Mouse (Mus musculus): ENCODE results near the gene Cacng5. TPM values are rescaled to one million over a fixed set of nuclear protein-coding genes. Genes with fewer than 3 reads are reported as not detected.

Gene Cacng5
- polyA plus RNA-seq (2012; ENCODE audit: insufficient read depth, insufficient read length, low replicate concordance, missing spikeins): 289 TPM in 1 of 2 replicates, not detected in the other

- TF ChIP-seq CTCF (IDR thresholded peaks at IDR 0.05; ENCODE audit: insufficient read depth, low read depth, low read length): no peak
- peak; percentile 87 for TF ChIP-seq POLR2A (IDR thresholded peaks at IDR 0.05; ENCODE audit: insufficient read depth, low read depth, low read length)
- H3K27ac ChIP-seq (ENCODE audit: insufficient read depth, low read depth, low read length): peak within 1 kb of the TSS; percentile 77
- H3K4me3 ChIP-seq (ENCODE audit: insufficient read depth, low read depth, low read length): peak within 1 kb of the TSS; percentile 68
- peaks cover 36% of the 10 kb centered on the region for H3K4me1 ChIP-seq (ENCODE audit: control insufficient read depth, insufficient read depth, low read length)
- WGBS: 4% methylated on average over 35 of the region's 36 CpGs
Observed at GRCm38 (mm10) chr11:107914634-107915226, at the start of gene Cacng5. Gene Cacng5, minus strand, starts transcription at chr11:107915055.

- WGBS: 74% methylated on average over 13 of the region's 13 CpGs
- H3K4me3 ChIP-seq (ENCODE audit: insufficient read depth, low read depth, low read length): no peak overlapping the region
- peaks cover 9% of the 10 kb centered on the region for H3K4me1 ChIP-seq (ENCODE audit: control insufficient read depth, insufficient read depth, low read length)
- H3K27ac ChIP-seq (ENCODE audit: insufficient read depth, low read depth, low read length): no peak overlapping the region
- TF ChIP-seq POLR2A (IDR thresholded peaks at IDR 0.05; ENCODE audit: insufficient read depth, low read depth, low read length): no peak
- TF ChIP-seq CTCF (IDR thresholded peaks at IDR 0.05; ENCODE audit: insufficient read depth, low read depth, low read length): no peak
Observed at GRCm38 (mm10) chr11:107957566-107958350, 42.9 kb upstream of the Cacng5 start.

GRCm38 (mm10) chr11:107955191-107956062, 40.6 kb upstream of the Cacng5 start:
- Histone ChIP-seq H3K4me3 (ENCODE audit: insufficient read depth, low read depth, low read length) (no peak overlapping the region), H3K27ac (ENCODE audit: insufficient read depth, low read depth, low read length) (peak overlapping the region; percentile 21; the same call in 1 of the 2 replicates), H3K4me1 (ENCODE audit: control insufficient read depth, insufficient read depth, low read length) (peaks cover 14% of the 10 kb centered on the region)
- TF ChIP-seq POLR2A (IDR thresholded peaks at IDR 0.05; ENCODE audit: insufficient read depth, low read depth, low read length): no peak
- no peak for TF ChIP-seq CTCF (IDR thresholded peaks at IDR 0.05; ENCODE audit: insufficient read depth, low read depth, low read length)
- WGBS: 61% methylated on average over 10 of the region's 10 CpGs

- TF ChIP-seq POLR2A (IDR thresholded peaks at IDR 0.05; ENCODE audit: insufficient read depth, low read depth, low read length): no peak
- TF ChIP-seq CTCF (IDR thresholded peaks at IDR 0.05; ENCODE audit: insufficient read depth, low read depth, low read length): no peak
- Histone ChIP-seq H3K4me1 (ENCODE audit: control insufficient read depth, insufficient read depth, low read length) (peaks cover 18% of the 10 kb centered on the region), H3K27ac (ENCODE audit: insufficient read depth, low read depth, low read length) (peak overlapping the region; percentile 64), H3K4me3 (ENCODE audit: insufficient read depth, low read depth, low read length) (no peak overlapping the region)
- WGBS: 35% methylated on average over 11 of the region's 11 CpGs
Observed at GRCm38 (mm10) chr11:107951431-107951830, 36.6 kb upstream of the Cacng5 start.

GRCm38 (mm10) chr11:107950658-107951057, 35.8 kb upstream of the Cacng5 start:
- H3K4me1 ChIP-seq (ENCODE audit: control insufficient read depth, insufficient read depth, low read length): peaks cover 17% of the 10 kb centered on the region
- TF ChIP-seq CTCF (IDR thresholded peaks at IDR 0.05; ENCODE audit: insufficient read depth, low read depth, low read length): no peak
- TF ChIP-seq POLR2A (IDR thresholded peaks at IDR 0.05; ENCODE audit: insufficient read depth, low read depth, low read length): no peak
- H3K4me3 ChIP-seq (ENCODE audit: insufficient read depth, low read depth, low read length): no peak overlapping the region
- 73% methylated on average over 4 of the region's 4 CpGs for WGBS
- H3K27ac ChIP-seq (ENCODE audit: insufficient read depth, low read depth, low read length): peak overlapping the region; percentile 64; the same call in 1 of the 2 replicates

GRCm38 (mm10) chr11:107950211-107950610, 35.4 kb upstream of the Cacng5 start:
- Histone ChIP-seq H3K27ac (ENCODE audit: insufficient read depth, low read depth, low read length) (no peak overlapping the region), H3K4me1 (ENCODE audit: control insufficient read depth, insufficient read depth, low read length) (peaks cover 13% of the 10 kb centered on the region), H3K4me3 (ENCODE audit: insufficient read depth, low read depth, low read length) (no peak overlapping the region)
- WGBS: 67% methylated on average over 9 of the region's 9 CpGs
- TF ChIP-seq CTCF (IDR thresholded peaks at IDR 0.05; ENCODE audit: insufficient read depth, low read depth, low read length): no peak
- TF ChIP-seq POLR2A (IDR thresholded peaks at IDR 0.05; ENCODE audit: insufficient read depth, low read depth, low read length): no peak

- H3K4me3 ChIP-seq (ENCODE audit: insufficient read depth, low read depth, low read length): no peak overlapping the region
- WGBS: 98% methylated on average over 1 of the region's 1 CpGs
- H3K4me1 ChIP-seq (ENCODE audit: control insufficient read depth, insufficient read depth, low read length): peaks cover 9% of the 10 kb centered on the region
- H3K27ac ChIP-seq (ENCODE audit: insufficient read depth, low read depth, low read length): no peak overlapping the region
- TF ChIP-seq CTCF (IDR thresholded peaks at IDR 0.05; ENCODE audit: insufficient read depth, low read depth, low read length): no peak
- TF ChIP-seq POLR2A (IDR thresholded peaks at IDR 0.05; ENCODE audit: insufficient read depth, low read depth, low read length): no peak
Observed at GRCm38 (mm10) chr11:107947951-107948350, 33.1 kb upstream of the Cacng5 start.

GRCm38 (mm10) chr11:107946823-107947222, 32.0 kb upstream of the Cacng5 start:
- H3K4me1 ChIP-seq (ENCODE audit: control insufficient read depth, insufficient read depth, low read length): peaks cover 9% of the 10 kb centered on the region
- H3K4me3 ChIP-seq (ENCODE audit: insufficient read depth, low read depth, low read length): no peak overlapping the region
- H3K27ac ChIP-seq (ENCODE audit: insufficient read depth, low read depth, low read length): no peak overlapping the region
- WGBS: 50% methylated on average over 5 of the region's 5 CpGs
- TF ChIP-seq POLR2A (IDR thresholded peaks at IDR 0.05; ENCODE audit: insufficient read depth, low read depth, low read length) (no peak), CTCF (IDR thresholded peaks at IDR 0.05; ENCODE audit: insufficient read depth, low read depth, low read length) (no peak)
